Mouse (Mus musculus): Measurements from ENCODE around the gene Srpk1.
"Not testable (repeated sequence)": the region's sequence is repeated elsewhere in the genome, so short reads cannot be mapped to it uniquely, and the experiment has no call there.

The Srpk1 gene

GRCm38 (mm10) chr17:28556635-28557396 lies 65.7 kb downstream of the Srpk1 start:
- in situ Hi-C loops (cut with MboI, MseI): no loop called here

- in situ Hi-C loops (cut with MboI, MseI): not testable (repeated sequence)
These were observed 68.5 kb downstream of the Srpk1 start for GRCm38 (mm10) chr17:28554021-28554420.

DNA sequence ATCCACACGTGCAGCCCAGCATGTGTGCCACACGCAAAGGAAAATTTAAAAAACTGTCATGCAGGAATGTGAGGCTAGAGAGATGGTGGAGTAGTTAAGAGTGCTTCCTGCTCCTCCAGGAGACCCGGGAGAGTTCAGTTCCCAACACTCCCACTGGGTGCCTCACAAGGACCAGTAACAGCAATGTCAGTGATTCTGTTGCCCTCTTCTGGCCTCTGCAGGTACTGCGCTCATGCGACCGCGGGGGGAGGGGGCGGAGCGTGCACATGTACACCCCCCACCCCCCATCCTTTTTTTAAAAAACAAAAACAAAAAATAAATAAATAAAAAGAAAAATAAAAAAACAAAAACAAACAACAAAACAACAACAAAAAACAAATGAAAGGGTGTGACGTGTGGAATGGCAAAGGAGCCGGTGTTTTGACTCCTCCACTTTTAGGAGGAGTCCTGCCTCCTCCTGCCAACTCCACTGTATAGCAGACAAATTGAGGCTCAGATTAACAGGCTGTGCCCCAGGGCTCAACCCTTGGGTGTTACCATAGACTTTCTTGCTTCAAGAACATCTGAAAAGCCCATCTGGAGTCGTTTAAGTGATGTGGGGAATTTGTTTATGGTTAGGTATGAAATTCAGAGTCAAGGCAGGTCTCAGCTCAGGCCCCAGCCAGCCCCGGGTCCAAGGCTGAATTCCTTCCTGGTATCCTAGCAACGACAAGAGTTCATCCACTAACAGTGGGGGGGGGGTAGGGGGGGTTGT lies 69.3 kb downstream of the Srpk1 start:
- in situ Hi-C loops (cut with MboI, MseI): no loop called here

DNA sequence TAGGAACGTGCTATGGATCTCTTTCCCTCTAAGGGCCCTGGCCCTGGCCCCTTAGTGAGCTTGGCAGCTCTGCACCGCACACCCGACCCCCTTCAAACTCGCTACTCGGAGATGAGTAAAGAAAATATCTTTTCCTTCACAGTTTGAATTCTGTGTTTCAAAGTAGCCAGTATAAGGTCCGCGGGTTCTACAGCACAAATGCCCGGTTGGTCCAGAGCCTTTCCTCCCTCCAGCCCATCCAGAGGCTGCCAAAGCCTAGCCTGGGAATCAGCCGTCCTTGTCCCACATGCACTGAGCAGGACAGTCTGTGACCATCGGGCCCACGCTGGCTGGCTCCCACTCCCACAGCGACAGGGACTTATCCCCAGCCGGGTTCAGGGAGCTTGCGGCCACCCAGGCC lies 73.4 kb downstream of the Srpk1 start, which contains the start of gene Clpsl2:
Gene Clpsl2, plus strand, starts transcription at position 301 of the 400 bp plus-strand sequence.
- in situ Hi-C loops (cut with MboI, MseI): no loop called here

GRCm38 (mm10) chr17:28548550-28548949 lies 74.0 kb downstream of the Srpk1 start:
- in situ Hi-C loops (cut with MboI, MseI): no loop called here

DNA sequence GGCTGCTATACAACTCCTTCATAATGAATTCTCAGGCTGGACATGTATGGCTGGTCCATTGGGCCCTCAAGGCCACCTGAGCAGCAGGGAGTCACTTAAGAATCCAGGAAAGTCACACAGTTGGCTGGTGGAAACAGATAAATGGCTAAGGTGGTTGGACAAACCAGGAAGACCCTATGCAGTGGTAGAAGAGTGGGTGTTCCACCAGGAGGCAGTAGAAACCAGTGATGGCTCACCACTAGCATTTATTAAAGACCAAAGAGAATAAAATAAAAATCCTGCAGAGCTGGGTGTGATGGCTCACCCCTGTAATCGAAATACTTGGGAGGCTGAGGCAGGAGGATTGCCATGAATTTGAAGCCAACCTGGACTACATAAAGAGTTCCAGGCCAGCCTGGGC lies 75.6 kb downstream of the Srpk1 start:
- in situ Hi-C loops (cut with MboI, MseI): no loop called here

DNA sequence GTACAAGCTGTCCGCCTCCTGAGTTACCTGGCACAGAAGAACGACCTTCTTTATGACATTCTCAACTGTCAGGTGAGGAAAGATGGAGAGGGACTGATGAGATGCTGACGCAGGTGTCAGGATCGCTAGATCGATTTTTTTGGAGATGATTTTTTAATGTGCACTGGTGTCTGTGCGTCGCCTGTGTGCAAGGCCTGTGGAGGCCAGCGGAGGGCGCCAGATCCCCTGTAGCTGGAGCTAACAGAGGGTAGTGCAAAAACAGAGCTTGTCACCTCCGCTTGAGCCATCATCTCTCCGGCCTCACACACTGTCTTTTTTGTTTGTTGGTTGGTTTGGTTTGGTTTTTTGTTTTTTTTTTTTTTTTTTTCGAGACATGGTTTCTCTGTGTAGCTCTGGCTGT lies 84.6 kb downstream of the Srpk1 start:
- in situ Hi-C loops (cut with MboI, MseI): no loop called here

All from T-helper 17 cell (primary cell).